Mouse (Mus musculus): ENCODE data around the gene Glrx3.
A peak's percentile ranks its signal among the peaks of the same experiment; 100 is the strongest.
"Not testable (repeated sequence)": the region's sequence is repeated elsewhere in the genome, so short reads cannot be mapped to it uniquely, and the experiment has no call there.

Glrx3 gene

GRCm38 (mm10) chr7:137437440-137438178 lies at the start of gene Glrx3:
TSS of gene Glrx3 (plus strand) at chr7:137437614.
- peak; percentile 76 for DNase-seq (ENCODE audit: low read depth, low spot score)

- no peak for DNase-seq (ENCODE audit: low read depth, low spot score)
Measured at GRCm38 (mm10) chr7:137387863-137388262, 49.6 kb upstream of the Glrx3 start.

- DNase-seq (ENCODE audit: low read depth, low spot score), result no peak
Measured at GRCm38 (mm10) chr7:137395421-137395820, 42.0 kb upstream of the Glrx3 start.

GRCm38 (mm10) chr7:137397361-137397910 lies 40.0 kb upstream of the Glrx3 start:
- DNase-seq (ENCODE audit: low read depth, low spot score), result no peak

GRCm38 (mm10) chr7:137398973-137399372 lies 38.4 kb upstream of the Glrx3 start:
- DNase-seq (ENCODE audit: low read depth, low spot score), result no peak

- no peak for DNase-seq (ENCODE audit: low read depth, low spot score)
Measured at GRCm38 (mm10) chr7:137404146-137404545, 33.3 kb upstream of the Glrx3 start.

GRCm38 (mm10) chr7:137407428-137408058 lies 29.9 kb upstream of the Glrx3 start:
- no peak for DNase-seq (ENCODE audit: low read depth, low spot score)

- DNase-seq (ENCODE audit: low read depth, low spot score), result peak; percentile 95
Measured at GRCm38 (mm10) chr7:137410337-137411197, 26.8 kb upstream of the Glrx3 start, which contains the start of gene 9430038I01Rik. TSS of gene 9430038I01Rik (minus strand) at chr7:137410762.

GRCm38 (mm10) chr7:137414710-137415109 lies 22.7 kb upstream of the Glrx3 start:
- no peak for DNase-seq (ENCODE audit: low read depth, low spot score)

- DNase-seq (ENCODE audit: low read depth, low spot score), result no peak
Measured at GRCm38 (mm10) chr7:137420550-137420949, 16.9 kb upstream of the Glrx3 start.

GRCm38 (mm10) chr7:137421236-137421635 lies 16.2 kb upstream of the Glrx3 start:
- DNase-seq (ENCODE audit: low read depth, low spot score), result no peak

- DNase-seq (ENCODE audit: low read depth, low spot score), result no peak
Measured at GRCm38 (mm10) chr7:137426693-137427092, 10.7 kb upstream of the Glrx3 start.

- no peak for DNase-seq (ENCODE audit: low read depth, low spot score)
Measured at GRCm38 (mm10) chr7:137431769-137432603, 5.4 kb upstream of the Glrx3 start.

GRCm38 (mm10) chr7:137436901-137437300 lies 513 bp upstream of the Glrx3 start:
- DNase-seq (ENCODE audit: low read depth, low spot score), result no peak

GRCm38 (mm10) chr7:137438179-137438550 lies 751 bp downstream of the Glrx3 start:
- peak; percentile 14 for DNase-seq (ENCODE audit: low read depth, low spot score)

- not testable (repeated sequence) for DNase-seq (ENCODE audit: low read depth, low spot score)
Measured at GRCm38 (mm10) chr7:137438962-137439361, 1.5 kb downstream of the Glrx3 start.

- no peak for DNase-seq (ENCODE audit: low read depth, low spot score)
Measured at GRCm38 (mm10) chr7:137442951-137443350, 5.5 kb downstream of the Glrx3 start.

GRCm38 (mm10) chr7:137445321-137445720 lies 7.9 kb downstream of the Glrx3 start:
- DNase-seq (ENCODE audit: low read depth, low spot score), result no peak

GRCm38 (mm10) chr7:137461396-137461795 lies 24.0 kb downstream of the Glrx3 start:
- no peak for DNase-seq (ENCODE audit: low read depth, low spot score)

- no peak for DNase-seq (ENCODE audit: low read depth, low spot score)
Measured at GRCm38 (mm10) chr7:137468174-137468573, 30.8 kb downstream of the Glrx3 start.
